Mouse (Mus musculus) cerebellum, adult 11 months (tissue): Measurements from ENCODE around the gene Rnf43.

ENCODE experiments used
- DNase-seq: peaks from one replicate; pipeline ENCODE4 v3.0.0; 2022

The Rnf43 gene

GRCm38 (mm10) chr11:87719526-87719925 lies 57.0 kb downstream of the Rnf43 start:
- DNase-seq: no peak

- DNase-seq: no peak
Measured at GRCm38 (mm10) chr11:87720324-87720723, 57.8 kb downstream of the Rnf43 start.

GRCm38 (mm10) chr11:87720839-87721238 lies 58.3 kb downstream of the Rnf43 start:
- no peak for DNase-seq

- DNase-seq: no peak
Measured at GRCm38 (mm10) chr11:87722168-87722567, 59.6 kb downstream of the Rnf43 start.

GRCm38 (mm10) chr11:87722891-87723290 lies 60.4 kb downstream of the Rnf43 start:
- no peak for DNase-seq

GRCm38 (mm10) chr11:87725515-87725914 lies 63.0 kb downstream of the Rnf43 start:
- DNase-seq: no peak

- no peak for DNase-seq
Measured at GRCm38 (mm10) chr11:87725964-87726562, 63.5 kb downstream of the Rnf43 start.

GRCm38 (mm10) chr11:87727021-87727420 lies 64.5 kb downstream of the Rnf43 start:
- DNase-seq: no peak

- DNase-seq: no peak
Measured at GRCm38 (mm10) chr11:87727471-87727870, 64.9 kb downstream of the Rnf43 start.

GRCm38 (mm10) chr11:87728850-87729592 lies 66.5 kb downstream of the Rnf43 start:
- DNase-seq: no peak

GRCm38 (mm10) chr11:87729593-87730185 lies 67.2 kb downstream of the Rnf43 start:
- DNase-seq: no peak

GRCm38 (mm10) chr11:87730652-87731310 lies 68.3 kb downstream of the Rnf43 start:
- DNase-seq: no peak

GRCm38 (mm10) chr11:87734346-87734745 lies 71.8 kb downstream of the Rnf43 start:
- no peak for DNase-seq

- no peak for DNase-seq
Measured at GRCm38 (mm10) chr11:87735691-87736090, 73.2 kb downstream of the Rnf43 start.

- peak; percentile 53 for DNase-seq
Measured at GRCm38 (mm10) chr11:87736647-87737134, 74.2 kb downstream of the Rnf43 start.

- peak; percentile 97 for DNase-seq
Measured at GRCm38 (mm10) chr11:87737175-87737740, 74.7 kb downstream of the Rnf43 start, which contains the start of gene Supt4a. Supt4a (plus strand) TSS chr11:87737552.

- DNase-seq: no peak
Measured at GRCm38 (mm10) chr11:87743691-87744090, 81.2 kb downstream of the Rnf43 start.

- no peak for DNase-seq
Measured at GRCm38 (mm10) chr11:87744964-87745363, 82.4 kb downstream of the Rnf43 start.

- no peak for DNase-seq
Measured at GRCm38 (mm10) chr11:87745632-87746555, 83.4 kb downstream of the Rnf43 start.

- DNase-seq: no peak
Measured at GRCm38 (mm10) chr11:87747312-87747711, 84.8 kb downstream of the Rnf43 start.

- no peak for DNase-seq
Measured at GRCm38 (mm10) chr11:87747716-87748115, 85.2 kb downstream of the Rnf43 start.
